Mouse (Mus musculus): ENCODE data around the gene Snrpa. TPM values are rescaled to one million over a fixed set of nuclear protein-coding genes. Genes with fewer than 3 reads are reported as not detected.

Snrpa gene
- polyA plus RNA-seq, 1 experiment from 2014 or later = 150 TPM

DNA sequence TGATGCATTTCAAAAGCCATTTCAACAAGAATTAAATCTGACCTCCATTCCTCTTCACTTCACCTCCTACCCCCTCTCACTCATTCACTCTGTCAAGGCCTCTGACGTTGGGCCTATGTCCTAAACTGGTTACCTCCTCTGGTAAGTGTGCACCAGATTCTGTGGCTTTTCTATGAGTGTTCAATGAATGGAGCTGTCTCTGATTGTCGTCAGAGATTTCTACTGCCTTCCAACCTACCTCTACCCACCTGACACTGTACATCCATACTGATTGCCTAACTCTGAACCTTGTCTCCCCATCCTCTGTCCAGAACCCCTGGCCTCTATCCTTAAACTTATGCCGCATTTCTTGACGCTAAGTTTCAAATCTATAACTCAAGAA is 18.1 kb downstream of the Snrpa start:
- no peak for ATAC-seq (ENCODE audit: insufficient number of reproducible peaks, insufficient read depth, low FRiP score, low read depth)
- 24% methylated on average over 4 of the region's 4 CpGs for WGBS
- H3K4me1 ChIP-seq (ENCODE audit: control insufficient read depth in 2 of 2, insufficient read depth in 2 of 2, low read length in 2 of 2) = peaks cover 0 to 4% of the 10 kb centered on the region in 2 experiments; a peak in 2 of 4 replicates

DNA sequence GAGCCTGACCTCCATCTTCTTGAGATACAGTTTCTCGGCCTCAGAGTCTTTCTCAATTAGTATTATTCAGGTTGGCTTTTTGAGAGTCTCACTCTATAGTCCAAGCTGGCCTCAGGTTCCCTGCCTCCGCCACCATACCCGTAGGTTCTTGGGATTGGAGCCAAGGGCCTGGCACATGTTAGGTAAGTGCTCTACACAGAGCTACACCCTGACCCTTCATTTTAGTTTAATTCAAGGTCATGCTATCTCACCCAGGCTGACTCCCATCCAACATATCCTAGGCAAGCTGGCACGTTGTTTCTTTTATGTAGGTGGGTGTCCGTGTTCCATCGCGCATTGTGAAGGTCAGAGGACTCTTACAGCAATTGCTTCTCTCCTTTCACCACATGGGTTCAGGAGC is 21.2 kb downstream of the Snrpa start:
- peaks cover 49% of the 10 kb centered on the region for H3K36me3 ChIP-seq (ENCODE audit: control insufficient read depth, insufficient read depth, low read length)
- no peaks in the 10 kb centered on the region for H3K27me3 ChIP-seq (ENCODE audit: control insufficient read depth, insufficient read depth, low read length)
- H3K4me3 ChIP-seq (ENCODE audit: control insufficient read depth in 1 of 2, insufficient read depth in 1 of 2, low read depth in 1 of 2, low read length in 2 of 2) = no peak overlapping the region
- WGBS = 78% methylated on average over 7 of the region's 7 CpGs
- H3K9ac ChIP-seq (ENCODE audit: low read length) = no peak overlapping the region
- no peak overlapping the region for H3K27ac ChIP-seq (replicated peaks in 1 of 2; ENCODE audit: control insufficient read depth in 1 of 2, insufficient read depth in 1 of 2, low read depth in 2 of 2, low read length in 2 of 2)
- H3K4me1 ChIP-seq (ENCODE audit: control insufficient read depth in 2 of 2, insufficient read depth in 2 of 2, low read length in 2 of 2) = peaks cover 0 to 4% of the 10 kb centered on the region in 2 experiments; a peak in 1 of 4 replicates
- H3K9me3 ChIP-seq (ENCODE audit: control insufficient read depth, low read length) = no peaks in the 10 kb centered on the region
- no peak for ATAC-seq (ENCODE audit: insufficient number of reproducible peaks, insufficient read depth, low FRiP score, low read depth)
- no peak overlapping the region for H3K4me2 ChIP-seq (ENCODE audit: low read length)

More for the DNA sequence above, 18.1 kb downstream of the Snrpa start:
- H3K27ac ChIP-seq (replicated peaks in 1 of 2; ENCODE audit: control insufficient read depth in 1 of 2, insufficient read depth in 1 of 2, low read depth in 2 of 2, low read length in 2 of 2) = peak overlapping the region; percentile 89 to 91
- H3K9ac ChIP-seq (ENCODE audit: low read length) = peak overlapping the region; percentile 68
- H3K36me3 ChIP-seq (ENCODE audit: control insufficient read depth, insufficient read depth, low read length) = peaks cover 29% of the 10 kb centered on the region
- H3K27me3 ChIP-seq (ENCODE audit: control insufficient read depth, insufficient read depth, low read length) = no peaks in the 10 kb centered on the region
- peak overlapping the region; percentile 73 to 76 for H3K4me3 ChIP-seq (ENCODE audit: control insufficient read depth in 1 of 2, insufficient read depth in 1 of 2, low read depth in 1 of 2, low read length in 2 of 2)
- H3K9me3 ChIP-seq (ENCODE audit: control insufficient read depth, low read length) = no peaks in the 10 kb centered on the region
- peak overlapping the region; percentile 53 for H3K4me2 ChIP-seq (ENCODE audit: low read length)

DNA sequence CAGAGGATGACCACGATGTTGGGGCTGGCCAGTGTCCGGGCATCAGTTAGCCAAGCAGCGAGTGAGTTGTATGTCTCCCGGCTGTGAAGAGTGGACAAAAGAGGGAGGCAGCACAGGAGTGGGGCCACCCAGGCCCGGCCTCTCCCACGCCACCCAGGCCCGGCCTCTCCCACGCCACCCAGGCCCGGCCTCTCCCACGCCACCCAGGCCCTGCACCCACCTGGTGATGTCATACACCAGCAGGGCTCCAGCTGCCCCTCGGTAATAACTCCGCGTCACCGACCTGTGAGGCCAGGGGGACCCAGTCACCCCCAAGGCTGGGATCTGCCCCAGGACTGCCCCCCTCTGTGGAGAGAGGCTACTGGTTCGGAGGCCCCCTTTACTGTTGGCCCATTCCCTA is 21.6 kb downstream of the Snrpa start:
- no peak overlapping the region for H3K9ac ChIP-seq (ENCODE audit: low read length)
- WGBS = 94% methylated on average over 15 of the region's 15 CpGs
- H3K27ac ChIP-seq (replicated peaks in 1 of 2; ENCODE audit: control insufficient read depth in 1 of 2, insufficient read depth in 1 of 2, low read depth in 2 of 2, low read length in 2 of 2) = no peak overlapping the region
- H3K9me3 ChIP-seq (ENCODE audit: control insufficient read depth, low read length) = no peaks in the 10 kb centered on the region
- peaks cover 49% of the 10 kb centered on the region for H3K36me3 ChIP-seq (ENCODE audit: control insufficient read depth, insufficient read depth, low read length)
- H3K4me2 ChIP-seq (ENCODE audit: low read length) = no peak overlapping the region
- no peaks in the 10 kb centered on the region for H3K27me3 ChIP-seq (ENCODE audit: control insufficient read depth, insufficient read depth, low read length)
- ATAC-seq (ENCODE audit: insufficient number of reproducible peaks, insufficient read depth, low FRiP score, low read depth) = no peak
- no peak overlapping the region for H3K4me3 ChIP-seq (ENCODE audit: control insufficient read depth in 1 of 2, insufficient read depth in 1 of 2, low read depth in 1 of 2, low read length in 2 of 2)
- H3K4me1 ChIP-seq (ENCODE audit: control insufficient read depth in 2 of 2, insufficient read depth in 2 of 2, low read length in 2 of 2) = peaks cover 0 to 4% of the 10 kb centered on the region in 2 experiments; a peak in 1 of 4 replicates

DNA sequence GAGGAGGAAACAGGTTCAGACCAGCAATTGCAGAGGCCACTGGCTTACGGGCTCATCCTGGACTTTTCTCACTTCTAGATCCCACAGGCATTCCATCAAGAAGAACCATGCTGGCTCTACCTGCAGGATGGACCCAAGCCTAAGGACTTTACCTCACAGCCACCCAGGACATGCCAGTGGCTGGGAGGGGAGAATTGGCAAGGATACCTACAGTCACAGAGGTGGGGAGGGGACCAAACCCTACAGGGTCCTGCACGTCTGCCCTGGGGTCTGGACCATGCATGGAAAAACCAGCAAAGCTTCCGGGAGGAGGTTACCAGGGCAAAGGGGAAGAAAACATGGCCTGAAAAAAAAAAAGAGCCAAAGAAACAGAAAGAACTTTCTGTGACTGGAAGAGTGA is 25.1 kb downstream of the Snrpa start:
- Histone ChIP-seq H3K9me3 (ENCODE audit: control insufficient read depth, low read length) (no peaks in the 10 kb centered on the region), H3K4me1 (ENCODE audit: control insufficient read depth in 2 of 2, insufficient read depth in 2 of 2, low read length in 2 of 2) (peaks cover 7 to 8% of the 10 kb centered on the region in 2 experiments), H3K27me3 (ENCODE audit: control insufficient read depth, insufficient read depth, low read length) (no peaks in the 10 kb centered on the region), H3K36me3 (ENCODE audit: control insufficient read depth, insufficient read depth, low read length) (peaks cover 49% of the 10 kb centered on the region), H3K4me2 (ENCODE audit: low read length) (no peak overlapping the region), H3K27ac (replicated peaks in 1 of 2; ENCODE audit: control insufficient read depth in 1 of 2, insufficient read depth in 1 of 2, low read depth in 2 of 2, low read length in 2 of 2) (no peak overlapping the region), H3K4me3 (ENCODE audit: control insufficient read depth in 1 of 2, insufficient read depth in 1 of 2, low read depth in 1 of 2, low read length in 2 of 2) (no peak overlapping the region), H3K9ac (ENCODE audit: low read length) (no peak overlapping the region)
- ATAC-seq (ENCODE audit: insufficient number of reproducible peaks, insufficient read depth, low FRiP score, low read depth) = no peak
- 80% methylated on average over 3 of the region's 3 CpGs for WGBS

DNA sequence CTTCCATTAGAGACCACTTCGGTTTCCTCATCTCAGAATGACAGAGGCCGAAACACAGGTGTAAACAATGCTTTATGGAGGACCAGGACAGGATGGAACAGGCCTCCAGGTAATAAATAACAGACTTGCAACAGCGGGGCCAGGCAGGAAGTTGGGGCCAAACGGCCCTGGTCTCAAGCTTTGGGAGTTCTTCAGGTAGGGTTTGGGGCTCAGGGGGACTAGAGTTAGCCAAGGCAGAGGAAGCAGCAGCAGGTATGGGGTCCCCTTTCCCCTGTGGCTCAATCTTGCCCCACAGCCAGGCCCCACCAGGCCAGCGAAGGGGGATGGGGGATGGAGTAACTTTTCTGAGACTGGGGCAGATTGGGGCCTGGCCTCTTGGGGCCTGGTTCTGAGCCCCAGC is 27.7 kb downstream of the Snrpa start:
- 92% methylated on average over 5 of the region's 5 CpGs for WGBS
- peaks cover 19 to 32% of the 10 kb centered on the region in 2 experiments for H3K4me1 ChIP-seq (ENCODE audit: control insufficient read depth in 2 of 2, insufficient read depth in 2 of 2, low read length in 2 of 2)
- peaks cover 47% of the 10 kb centered on the region for H3K36me3 ChIP-seq (ENCODE audit: control insufficient read depth, insufficient read depth, low read length)
- H3K27me3 ChIP-seq (ENCODE audit: control insufficient read depth, insufficient read depth, low read length) = no peaks in the 10 kb centered on the region
- H3K4me2 ChIP-seq (ENCODE audit: low read length) = no peak overlapping the region
- H3K4me3 ChIP-seq (ENCODE audit: control insufficient read depth in 1 of 2, insufficient read depth in 1 of 2, low read depth in 1 of 2, low read length in 2 of 2) = no peak overlapping the region
- no peaks in the 10 kb centered on the region for H3K9me3 ChIP-seq (ENCODE audit: control insufficient read depth, low read length)
- no peak overlapping the region for H3K27ac ChIP-seq (replicated peaks in 1 of 2; ENCODE audit: control insufficient read depth in 1 of 2, insufficient read depth in 1 of 2, low read depth in 2 of 2, low read length in 2 of 2)
- no peak overlapping the region for H3K9ac ChIP-seq (ENCODE audit: low read length)
- no peak for ATAC-seq (ENCODE audit: insufficient number of reproducible peaks, insufficient read depth, low FRiP score, low read depth)

DNA sequence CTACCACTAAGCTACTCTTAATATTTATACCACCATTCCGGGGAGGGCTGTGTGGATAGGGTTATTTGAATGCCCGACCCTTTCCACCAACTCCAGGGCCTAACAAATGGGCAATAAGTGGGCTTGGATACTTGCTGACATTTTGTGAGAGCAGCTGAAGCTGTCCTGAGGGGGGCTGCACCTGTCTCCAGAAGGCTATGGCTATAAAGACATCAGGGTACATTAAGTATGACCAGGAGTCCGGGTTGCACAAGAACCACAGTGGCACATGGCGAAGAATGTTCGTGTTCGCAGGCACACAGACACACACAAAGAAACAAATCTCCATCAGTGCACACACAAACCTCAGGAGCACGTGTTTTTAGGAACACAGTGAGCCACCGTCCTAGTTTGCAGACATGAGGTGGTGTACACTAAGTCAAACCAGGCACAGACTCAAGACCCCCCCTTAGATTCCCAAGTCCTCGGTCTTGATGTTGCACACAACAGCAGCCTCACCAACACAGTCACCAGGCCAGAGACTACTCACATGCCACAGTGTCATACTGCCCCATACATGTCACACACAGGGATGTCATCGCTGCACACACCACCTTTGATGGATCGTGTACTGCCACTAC is 28.5 kb downstream of the Snrpa start:
- 69% methylated on average over 11 of the region's 11 CpGs for WGBS
- ATAC-seq (ENCODE audit: insufficient number of reproducible peaks, insufficient read depth, low FRiP score, low read depth) = no peak
- peak overlapping the region; percentile 83 for H3K4me2 ChIP-seq (ENCODE audit: low read length)

DNA sequence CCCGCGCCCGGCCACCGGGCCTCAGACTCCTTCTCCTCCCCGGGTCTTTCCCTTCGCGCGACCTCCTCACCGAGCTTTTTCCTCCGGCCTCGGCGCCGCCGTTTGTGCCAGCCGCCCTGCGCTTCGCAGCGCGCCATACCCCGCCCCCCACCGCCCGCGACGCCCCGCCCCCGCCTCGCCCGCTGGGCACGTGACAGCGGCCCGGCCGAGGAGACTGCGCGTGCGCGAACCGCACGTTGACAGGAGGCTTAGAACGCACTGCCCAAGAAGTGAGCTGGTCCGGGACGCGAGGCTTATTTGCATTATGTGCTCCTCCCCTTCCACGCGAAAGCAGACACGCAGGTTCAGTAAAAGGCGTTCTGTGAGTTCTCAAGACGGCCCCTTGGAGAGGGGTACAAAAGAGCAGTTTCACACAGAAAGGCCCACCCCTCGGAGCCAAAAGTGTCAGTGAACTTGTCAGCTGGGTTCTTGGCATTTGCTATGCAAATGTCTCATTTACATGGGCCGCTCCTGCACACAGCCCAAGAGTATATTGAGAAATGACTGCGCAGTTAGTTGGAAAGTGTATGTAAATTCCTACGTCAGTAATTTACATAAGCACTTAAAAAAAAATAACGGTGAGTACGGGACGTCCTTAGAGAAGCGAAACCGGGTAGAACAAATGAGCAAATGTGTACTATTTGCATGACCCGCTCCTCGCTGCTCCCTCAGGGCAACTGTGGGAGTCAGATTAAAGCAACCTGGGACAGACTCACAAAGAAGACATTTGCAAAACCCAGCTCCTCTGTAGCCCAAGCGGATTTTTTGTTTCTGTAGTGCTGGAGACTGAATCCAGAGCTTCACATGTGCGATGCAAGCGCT is 29.2 kb downstream of the Snrpa start, which contains the start of gene Egln2:
TSS of gene Egln2 (minus strand) at position 189 of the 861 bp plus-strand sequence.
- H3K4me2 ChIP-seq (ENCODE audit: low read length) = peak within 1 kb of the TSS; percentile 83
- WGBS = 2% methylated on average over 59 of the region's 61 CpGs
- peak within 1 kb of the TSS; percentile 95 to 98 for H3K27ac ChIP-seq (replicated peaks in 1 of 2; ENCODE audit: control insufficient read depth in 1 of 2, insufficient read depth in 1 of 2, low read depth in 2 of 2, low read length in 2 of 2)
- no peaks in the 10 kb centered on the region for H3K27me3 ChIP-seq (ENCODE audit: control insufficient read depth, insufficient read depth, low read length)
- no peaks in the 10 kb centered on the region for H3K9me3 ChIP-seq (ENCODE audit: control insufficient read depth, low read length)
- H3K9ac ChIP-seq (ENCODE audit: low read length) = peak within 1 kb of the TSS; percentile 87
- H3K36me3 ChIP-seq (ENCODE audit: control insufficient read depth, insufficient read depth, low read length) = peaks cover 45% of the 10 kb centered on the region
- ATAC-seq (ENCODE audit: insufficient number of reproducible peaks, insufficient read depth, low FRiP score, low read depth) = peak; percentile 86
- peak within 1 kb of the TSS; percentile 77 for H3K4me3 ChIP-seq (ENCODE audit: control insufficient read depth in 1 of 2, insufficient read depth in 1 of 2, low read depth in 1 of 2, low read length in 2 of 2)
- peaks cover 20 to 44% of the 10 kb centered on the region in 2 experiments for H3K4me1 ChIP-seq (ENCODE audit: control insufficient read depth in 2 of 2, insufficient read depth in 2 of 2, low read length in 2 of 2)

More for the DNA sequence above, 28.5 kb downstream of the Snrpa start:
- Histone ChIP-seq H3K4me1 (ENCODE audit: control insufficient read depth in 2 of 2, insufficient read depth in 2 of 2, low read length in 2 of 2) (peaks cover 20 to 40% of the 10 kb centered on the region in 2 experiments), H3K27me3 (ENCODE audit: control insufficient read depth, insufficient read depth, low read length) (no peaks in the 10 kb centered on the region), H3K9ac (ENCODE audit: low read length) (peak overlapping the region; percentile 87), H3K9me3 (ENCODE audit: control insufficient read depth, low read length) (no peaks in the 10 kb centered on the region), H3K4me3 (ENCODE audit: control insufficient read depth in 1 of 2, insufficient read depth in 1 of 2, low read depth in 1 of 2, low read length in 2 of 2) (peak overlapping the region; percentile 77), H3K27ac (replicated peaks in 1 of 2; ENCODE audit: control insufficient read depth in 1 of 2, insufficient read depth in 1 of 2, low read depth in 2 of 2, low read length in 2 of 2) (peak overlapping the region; percentile 95 to 98), H3K36me3 (ENCODE audit: control insufficient read depth, insufficient read depth, low read length) (peaks cover 47% of the 10 kb centered on the region)
